8 mouse cellular contexts compared by ENCODE assay signal in genomic region chr3:93444343-93445164, GRCm38 (mm10). TPM values are rescaled to one million over a fixed set of nuclear protein-coding genes. Genes with fewer than 3 reads are reported as not detected.
DNase-seq lines count a peak whose midpoint lies in the region; ATAC-seq and TF ChIP-seq lines count a peak whose summit lies in the region.

No protein-coding gene starts in this region.

- no peaks in the 10 kb centered on the region for H3K36me3 ChIP-seq in hindbrain, embryonic 15.5 days

- H3K9ac ChIP-seq in hindbrain, embryonic 15.5 days = peak overlapping the region; percentile 55

- no peak for TF ChIP-seq CTCF in gastrocnemius, adult 2 months (IDR thresholded peaks at IDR 0.05)

- peak overlapping the region; percentile 99 for H3K4me2 ChIP-seq in hindbrain, embryonic 15.5 days

- H3K9me3 ChIP-seq in hindbrain, embryonic 15.5 days = no peaks in the 10 kb centered on the region

- peaks cover 24% of the 10 kb centered on the region for H3K27me3 ChIP-seq in hindbrain, embryonic 15.5 days

- no peak overlapping the region for H3K27ac ChIP-seq in gastrocnemius, adult 2 months
- H3K27ac ChIP-seq in hindbrain, embryonic 15.5 days (replicated peaks) = peak overlapping the region; percentile 76

- H3K4me1 ChIP-seq in hindbrain, embryonic 15.5 days (replicated peaks) = peaks cover 34% of the 10 kb centered on the region

- intact Hi-C loops in gastrocnemius, adult 2 months (cut with DNase I) = no loop called here

- peak; percentile 86 for ATAC-seq in hindbrain, embryonic 15.5 days (ENCODE audit: low FRiP score, low read depth)

- WGBS in hindbrain, embryonic 15.5 days = under 1% methylated on average over 56 of the region's 56 CpGs

- H3K4me3 ChIP-seq in gastrocnemius, adult 2 months = peak overlapping the region; percentile 79
- H3K4me3 ChIP-seq in hindbrain, embryonic 15.5 days = peak overlapping the region; percentile 52

- peak; percentile 88 for DNase-seq in R1 (ENCODE audit: low read depth, low spot score)
- DNase-seq in cerebellum, postnatal 25 days = peak; percentile 34 to 37
- peak; percentile 73 for DNase-seq in gastrocnemius, adult 2 months
- peak; percentile 40 for DNase-seq in left cerebral cortex, adult 11 months (ENCODE audit: low spot score)
- DNase-seq in lung, postnatal 25 days (ENCODE audit: low spot score) = peak; percentile 58
- DNase-seq in retina, embryonic 14.5 days (ENCODE audit: low spot score) = peak; percentile 76
- DNase-seq in yolk sac, embryonic 10.5 days (ENCODE audit: low spot score) = peak; percentile 85

RNA-seq across cellular contexts. Expression of gene Tchh, which starts 2.4 kb away (rescaled TPM):
- total RNA-seq in gastrocnemius, adult 2 months (2021) = not detected
- polyA plus RNA-seq in hindbrain, embryonic 15.5 days (2015; fragmentation: Nextera tagmentation; extraction: Ambion mirVana) = 1.2 TPM in 2 replicates

RNA-seq across cellular contexts. Expression of gene Tchhl1, which starts 24.0 kb away (rescaled TPM):
- total RNA-seq in gastrocnemius, adult 2 months (2021) = not detected
- 0.06 TPM in 1 of 2 replicates, not detected in the other for polyA plus RNA-seq in hindbrain, embryonic 15.5 days (2015; fragmentation: Nextera tagmentation; extraction: Ambion mirVana)

RNA-seq across cellular contexts. Expression of gene Rptn, which starts 51.1 kb away (rescaled TPM):
- not detected for total RNA-seq in gastrocnemius, adult 2 months (2021)
- not detected in 2 replicates for polyA plus RNA-seq in hindbrain, embryonic 15.5 days (2015; fragmentation: Nextera tagmentation; extraction: Ambion mirVana)

Comparison
In these comparisons a context has a peak if more than half of its experiments do, and no peak if none do; other contexts are left out.
1. DNase-seq: peak in every context shown above with its lines; median percentile 88 in R1; 85 in yolk sac, embryonic 10.5 days; 76 in retina, embryonic 14.5 days; 73 in gastrocnemius, adult 2 months; 58 in lung, postnatal 25 days; 40 in left cerebral cortex, adult 11 months; 36 in cerebellum, postnatal 25 days.